Mouse (Mus musculus) kidney, adult 2 months (tissue): Measurements from ENCODE around the gene Tmem30a. TPM values are rescaled to one million over a fixed set of nuclear protein-coding genes. Genes with fewer than 3 reads are reported as not detected.

Source experiments
- DNase-seq: peaks from one replicate; pipeline ENCODE4 v3.0.0; 2021
- H3K27ac ChIP-seq: fragments of 200-500 bp; 2 replicates; pipeline ENCODE4 v1.5.1; 2012; ENCODE audit warnings: low read depth, low read length, control low read depth, inconsistent platforms; ENCODE audit not compliant: insufficient read depth
- H3K27me3 ChIP-seq: fragments of 200-500 bp; replicated peaks from 2 replicates; pipeline ENCODE4 v1.6.1; 2012; ENCODE audit warnings: mild to moderate bottlenecking, moderate library complexity, low read length, inconsistent platforms; ENCODE audit not compliant: control insufficient read depth, insufficient read depth
- H3K36me3 ChIP-seq: fragments of 200-500 bp; 2 replicates; pipeline ENCODE4 v1.6.1; 2012; ENCODE audit warnings: mild to moderate bottlenecking, moderate library complexity, low read length, inconsistent platforms; ENCODE audit not compliant: control insufficient read depth, insufficient read depth
- H3K4me1 ChIP-seq: fragments of 200-500 bp; 2 replicates; pipeline ENCODE4 v1.6.1; 2011; ENCODE audit warnings: low read length; ENCODE audit not compliant: control insufficient read depth, insufficient read depth
- H3K4me3 ChIP-seq: fragments of 200-500 bp; 2 replicates; pipeline ENCODE4 v1.5.1; 2011; ENCODE audit warnings: mild to moderate bottlenecking, low read depth, low read length, control low read depth; ENCODE audit not compliant: insufficient read depth
- CTCF ChIP-seq: fragments of 200-500 bp; conservative IDR thresholded peaks from 2 replicates; pipeline ENCODE4 v1.5.1; 2011; ENCODE audit warnings: low read depth, mild to moderate bottlenecking, control low read depth, low read length, moderate library complexity, mixed read lengths; ENCODE audit not compliant: insufficient read depth, insufficient read length
- POLR2A ChIP-seq: fragments of 200-500 bp; IDR thresholded peaks from one replicate; pipeline ENCODE4 v1.6.1; 2011; ENCODE audit warnings: low read depth, low read length, control low read depth
- WGBS: fragments of 180-500 bp; shearing (Covaris S2); methylation state at CpG from one replicate; pipeline ENCODE4 v1.1.7; 2018; 5-methylcytosine and 5-hydroxymethylcytosine counted together
- polyA plus RNA-seq: library from polyadenylated mRNA; depleted of rRNA; stranded (reverse); fragments of >200 nt; gene quantifications from 2 replicates; pipeline ENCODE4 v1.2.3, GENCODE M21; 2012

The Tmem30a gene
- polyA plus RNA-seq, 1 experiment = 39.7 TPM

GRCm38 (mm10) chr9:79825526-79825925 lies 32.2 kb upstream of the Tmem30a start:
- Histone ChIP-seq H3K4me3 (no peak overlapping the region), H3K27me3 (no peaks in the 10 kb centered on the region), H3K27ac (no peak overlapping the region), H3K4me1 (no peaks in the 10 kb centered on the region), H3K36me3 (no peaks in the 10 kb centered on the region)
- TF ChIP-seq CTCF = no peak
- no peak for TF ChIP-seq POLR2A
- no peak for DNase-seq
- WGBS = 71% methylated on average over 7 of the region's 7 CpGs

GRCm38 (mm10) chr9:79823856-79824255 lies 30.5 kb upstream of the Tmem30a start:
- H3K4me1 ChIP-seq = no peaks in the 10 kb centered on the region
- H3K4me3 ChIP-seq = no peak overlapping the region
- no peak overlapping the region for H3K27ac ChIP-seq
- WGBS = 81% methylated on average over 2 of the region's 2 CpGs
- DNase-seq = no peak
- H3K27me3 ChIP-seq = no peaks in the 10 kb centered on the region
- H3K36me3 ChIP-seq = no peaks in the 10 kb centered on the region
- no peak for TF ChIP-seq CTCF
- TF ChIP-seq POLR2A = no peak

- Histone ChIP-seq H3K4me1 (no peaks in the 10 kb centered on the region), H3K27me3 (no peaks in the 10 kb centered on the region), H3K4me3 (no peak overlapping the region), H3K36me3 (no peaks in the 10 kb centered on the region), H3K27ac (no peak overlapping the region)
- WGBS = 73% methylated on average over 4 of the region's 4 CpGs
- DNase-seq = no peak
- TF ChIP-seq CTCF (no peak), POLR2A (no peak)
Measured at GRCm38 (mm10) chr9:79823438-79823837, 30.1 kb upstream of the Tmem30a start.

GRCm38 (mm10) chr9:79816464-79816863 lies 23.2 kb upstream of the Tmem30a start:
- H3K4me1 ChIP-seq = no peaks in the 10 kb centered on the region
- DNase-seq = no peak
- no peak overlapping the region for H3K27ac ChIP-seq
- 89% methylated on average over 5 of the region's 5 CpGs for WGBS
- no peak for TF ChIP-seq POLR2A
- TF ChIP-seq CTCF = no peak
- no peaks in the 10 kb centered on the region for H3K27me3 ChIP-seq
- no peak overlapping the region for H3K4me3 ChIP-seq
- H3K36me3 ChIP-seq = no peaks in the 10 kb centered on the region

GRCm38 (mm10) chr9:79816013-79816412 lies 22.7 kb upstream of the Tmem30a start:
- Histone ChIP-seq H3K4me1 (no peaks in the 10 kb centered on the region), H3K36me3 (no peaks in the 10 kb centered on the region), H3K4me3 (no peak overlapping the region), H3K27ac (no peak overlapping the region), H3K27me3 (no peaks in the 10 kb centered on the region)
- TF ChIP-seq POLR2A (no peak), CTCF (no peak)
- DNase-seq = no peak
- WGBS = 88% methylated on average over 11 of the region's 11 CpGs

GRCm38 (mm10) chr9:79814592-79814991 lies 21.3 kb upstream of the Tmem30a start:
- no peak for TF ChIP-seq POLR2A
- 89% methylated on average over 4 of the region's 4 CpGs for WGBS

GRCm38 (mm10) chr9:79810969-79811902 lies 17.9 kb upstream of the Tmem30a start:
- TF ChIP-seq POLR2A (no peak), CTCF (no peak)
- Histone ChIP-seq H3K4me1 (no peaks in the 10 kb centered on the region), H3K36me3 (no peaks in the 10 kb centered on the region), H3K4me3 (no peak overlapping the region), H3K27me3 (no peaks in the 10 kb centered on the region), H3K27ac (no peak overlapping the region)
- WGBS = 80% methylated on average over 10 of the region's 11 CpGs
- DNase-seq = no peak

More at GRCm38 (mm10) chr9:79814592-79814991, 21.3 kb upstream of the Tmem30a start:
- no peak for DNase-seq
- no peaks in the 10 kb centered on the region for H3K4me1 ChIP-seq
- no peak overlapping the region for H3K4me3 ChIP-seq
- H3K27me3 ChIP-seq = no peaks in the 10 kb centered on the region
- H3K36me3 ChIP-seq = no peaks in the 10 kb centered on the region
- no peak overlapping the region for H3K27ac ChIP-seq
